Mouse (Mus musculus) lung, adult 2 months (tissue): ENCODE measurements at regions not wholly inside any gene's neighbourhood (a gene's known extent, or its start where the extent isn't known, plus 50 kb on each side); places are given as distances from the start of the nearest gene placed in this dataset.

Experiments used
- CTCF ChIP-seq: fragments of 200-500 bp; IDR thresholded peaks from 2 replicates; pipeline ENCODE4 v1.5.1; 2011; ENCODE audit warnings: mild to moderate bottlenecking, low read length, control low read depth; ENCODE audit not compliant: insufficient read depth
- POLR2A ChIP-seq: fragments of 200-500 bp; IDR thresholded peaks from 2 replicates; pipeline ENCODE4 v1.6.1; 2011; ENCODE audit warnings: low read depth, mild to moderate bottlenecking, control low read depth, low read length, borderline replicate concordance; ENCODE audit errors: extremely low read depth

DNA sequence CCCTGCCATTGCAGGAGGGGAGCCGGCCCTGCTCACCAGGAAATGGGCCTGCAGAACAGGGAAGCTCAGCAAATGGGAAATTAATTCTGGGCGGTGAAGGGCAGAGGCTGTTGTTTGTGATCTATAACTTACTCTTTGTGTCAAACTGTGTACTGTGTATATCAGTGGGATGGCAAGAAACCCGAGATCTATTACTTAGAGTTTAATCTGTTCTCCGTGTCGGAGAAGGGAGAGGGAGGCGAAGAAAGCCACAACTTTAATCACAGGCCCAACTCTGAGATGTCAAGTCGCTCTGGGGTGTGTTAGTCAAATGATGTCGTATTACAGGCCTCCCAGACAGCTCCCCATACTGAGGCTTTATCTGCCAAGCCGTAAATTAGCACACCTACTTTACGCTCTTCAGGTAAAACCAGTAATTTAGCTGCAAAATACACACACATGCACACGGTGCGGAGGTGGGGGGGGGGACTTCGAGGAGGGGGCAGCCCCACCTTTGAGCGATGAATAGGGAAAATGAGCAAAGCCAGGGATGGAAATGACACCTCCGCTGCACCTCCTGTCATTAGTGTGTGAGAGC lies 158.0 kb downstream of the Rplp1 start:
- no peak for TF ChIP-seq POLR2A
- TF ChIP-seq CTCF: no peak
